Mouse (Mus musculus) olfactory bulb, adult 2 months (tissue): ENCODE results near the gene Mapt.

ENCODE experiments used
- CTCF ChIP-seq: fragments of 200-500 bp; IDR thresholded peaks from 2 replicates; pipeline ENCODE4 v1.5.1; 2012; ENCODE audit warnings: low read depth, mild to moderate bottlenecking, low read length, moderate library complexity; ENCODE audit not compliant: insufficient read depth
- POLR2A ChIP-seq: fragments of 200-500 bp; IDR thresholded peaks from 2 replicates; pipeline ENCODE4 v1.6.1; 2012; ENCODE audit warnings: mild to moderate bottlenecking, low read depth, low read length, moderate library complexity; ENCODE audit not compliant: insufficient read depth

GRCm38 (mm10) chr11:104309377-104310225 is 78.4 kb downstream of the Mapt start:
- TF ChIP-seq CTCF (no peak), POLR2A (no peak)
